Mouse (Mus musculus) gastrocnemius, postnatal 10 days (tissue): ENCODE results near the gene Tnni3. TPM values are rescaled to one million over a fixed set of nuclear protein-coding genes. Genes with fewer than 3 reads are reported as not detected.

Source experiments
- DNase-seq: peaks from one replicate; pipeline ENCODE4 v3.0.0; 2021; ENCODE audit warnings: mixed read lengths
- total RNA-seq, 2 experiments: library from RNA; stranded (reverse); gene quantifications; 2 replicates each; pipeline ENCODE4 v1.2.3; 2021

Gene Tnni3
- total RNA-seq, 2 experiments from 2014 or later, result 1.4 to 2.3 TPM

- no peak for DNase-seq
These were observed 2.6 kb downstream of the Tnni3 start for GRCm38 (mm10) chr7:4521231-4522003.

- DNase-seq, result no peak
These were observed 5.5 kb downstream of the Tnni3 start for GRCm38 (mm10) chr7:4518487-4518886.

- DNase-seq, result no peak
These were observed 7.5 kb downstream of the Tnni3 start, which contains the start of gene Tnnt1 for GRCm38 (mm10) chr7:4516332-4517050. Gene Tnnt1 (minus strand): TSS chr7:4516382.

- DNase-seq, result no peak
These were observed 8.2 kb downstream of the Tnni3 start for GRCm38 (mm10) chr7:4515853-4516252.

GRCm38 (mm10) chr7:4513829-4514712, 10.0 kb downstream of the Tnni3 start:
- DNase-seq, result peak; percentile 42

- peak; percentile 55 for DNase-seq
These were observed 10.8 kb downstream of the Tnni3 start for GRCm38 (mm10) chr7:4513236-4513635.

- DNase-seq, result no peak
These were observed 12.4 kb downstream of the Tnni3 start for GRCm38 (mm10) chr7:4511489-4512224.

- peak; percentile 76 for DNase-seq
These were observed 14.0 kb downstream of the Tnni3 start for GRCm38 (mm10) chr7:4509863-4510608.

GRCm38 (mm10) chr7:4508739-4509116, 15.3 kb downstream of the Tnni3 start:
- no peak for DNase-seq

GRCm38 (mm10) chr7:4508062-4508738, 15.8 kb downstream of the Tnni3 start:
- DNase-seq, result no peak

GRCm38 (mm10) chr7:4507220-4507619, 16.8 kb downstream of the Tnni3 start:
- DNase-seq, result no peak

GRCm38 (mm10) chr7:4504646-4505435, 19.2 kb downstream of the Tnni3 start:
- no peak for DNase-seq

- no peak for DNase-seq
These were observed 20.2 kb downstream of the Tnni3 start for GRCm38 (mm10) chr7:4503858-4504257.

GRCm38 (mm10) chr7:4503100-4503499, 20.9 kb downstream of the Tnni3 start:
- DNase-seq, result no peak

- no peak for DNase-seq
These were observed 21.5 kb downstream of the Tnni3 start for GRCm38 (mm10) chr7:4502421-4503090.

- DNase-seq, result peak; percentile 96
These were observed 22.3 kb downstream of the Tnni3 start, which contains the start of gene Ppp1r12c for GRCm38 (mm10) chr7:4501558-4502397. Gene Ppp1r12c (minus strand): TSS chr7:4501680.

GRCm38 (mm10) chr7:4500892-4501471, 23.0 kb downstream of the Tnni3 start:
- peak; percentile 57 for DNase-seq

GRCm38 (mm10) chr7:4499034-4499433, 25.0 kb downstream of the Tnni3 start:
- DNase-seq, result no peak
